Mouse (Mus musculus) midbrain, embryonic 13.5 days (tissue): ENCODE data around the gene Ngdn. TPM values are rescaled to one million over a fixed set of nuclear protein-coding genes. Genes with fewer than 3 reads are reported as not detected.

ENCODE experiments used
- ATAC-seq: fragments of 200-750 bp; cut with Nextera tagmentation; 2 replicates; pipeline ENCODE4 v1.8.0; 2017; ENCODE audit warnings: mild to moderate bottlenecking, moderate TSS enrichment, moderate library complexity
- H3K27ac ChIP-seq: fragments of 300-500 bp; sonication (generic); 2 replicates; pipeline ENCODE4 v1.5.1; 2015; ENCODE audit warnings: inconsistent platforms, mild to moderate bottlenecking, moderate library complexity
- H3K27me3 ChIP-seq: fragments of 300-500 bp; sonication (generic); 2 replicates; pipeline ENCODE4 v1.6.1; 2015; ENCODE audit warnings: mild to moderate bottlenecking, inconsistent platforms
- H3K36me3 ChIP-seq: fragments of 300-500 bp; sonication (generic); 2 replicates; pipeline ENCODE4 v1.6.1; 2015; ENCODE audit warnings: mild to moderate bottlenecking, inconsistent platforms
- H3K4me1 ChIP-seq: fragments of 300-500 bp; sonication (generic); replicated peaks from 2 replicates; pipeline ENCODE4 v1.6.1; 2015; ENCODE audit warnings: inconsistent platforms
- H3K4me2 ChIP-seq: fragments of 300-500 bp; sonication (generic); replicated peaks from 2 replicates; pipeline ENCODE4 v1.6.1; 2015; ENCODE audit warnings: moderate library complexity, mild to moderate bottlenecking, inconsistent platforms
- H3K4me3 ChIP-seq: fragments of 300-500 bp; sonication (generic); replicated peaks from 2 replicates; pipeline ENCODE4 v1.5.1; 2015; ENCODE audit warnings: mild to moderate bottlenecking, inconsistent platforms
- H3K9ac ChIP-seq: fragments of 300-500 bp; sonication (generic); replicated peaks from 2 replicates; pipeline ENCODE4 v1.6.1; 2015; ENCODE audit warnings: mild to moderate bottlenecking, inconsistent platforms
- H3K9me3 ChIP-seq: fragments of 300-500 bp; sonication (generic); 2 replicates; pipeline ENCODE4 v1.6.1; 2016; ENCODE audit warnings: mild to moderate bottlenecking, inconsistent platforms
- WGBS: fragments of 180-500 bp; shearing (Covaris S2); methylation state at CpG from one replicate; pipeline ENCODE4 v1.1.7; 2015; 5-methylcytosine and 5-hydroxymethylcytosine counted together
- polyA plus RNA-seq: library from polyadenylated mRNA; unstranded; fragments of >200 nt; fragmentation: Nextera tagmentation; extraction: Ambion mirVana; gene quantifications from 2 replicates; pipeline ENCODE4 v1.2.1, GENCODE M21; 2015

The Ngdn gene
- polyA plus RNA-seq, 1 experiment from 2014 or later, result 60.4 TPM

DNA sequence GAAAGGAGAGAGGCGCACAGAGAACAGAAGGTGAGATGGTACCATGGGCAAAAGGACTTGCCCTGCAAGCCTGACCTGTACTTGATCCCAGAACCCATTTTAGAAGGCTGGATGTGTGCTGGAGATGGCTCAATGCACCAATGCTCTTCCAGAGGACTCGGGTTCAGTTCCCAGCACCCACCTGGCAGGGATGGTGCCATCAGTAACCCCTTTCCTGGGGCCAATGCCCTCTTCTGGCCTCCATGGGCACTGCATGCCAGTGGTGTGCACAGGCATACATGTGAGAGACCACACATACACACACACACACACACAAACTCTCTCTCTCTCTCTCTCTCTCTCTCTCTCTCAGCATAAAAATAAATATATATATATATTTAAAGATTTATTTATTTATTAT is 13.8 kb upstream of the Ngdn start:
- no peaks in the 10 kb centered on the region for H3K9me3 ChIP-seq
- H3K27ac ChIP-seq, result no peak overlapping the region
- no peak overlapping the region for H3K4me3 ChIP-seq
- no peaks in the 10 kb centered on the region for H3K36me3 ChIP-seq
- H3K4me2 ChIP-seq, result no peak overlapping the region
- H3K27me3 ChIP-seq, result no peaks in the 10 kb centered on the region
- WGBS, result 98% methylated on average over 2 of the region's 2 CpGs
- H3K4me1 ChIP-seq, result peaks cover 26% of the 10 kb centered on the region
- ATAC-seq, result no peak
- no peak overlapping the region for H3K9ac ChIP-seq

DNA sequence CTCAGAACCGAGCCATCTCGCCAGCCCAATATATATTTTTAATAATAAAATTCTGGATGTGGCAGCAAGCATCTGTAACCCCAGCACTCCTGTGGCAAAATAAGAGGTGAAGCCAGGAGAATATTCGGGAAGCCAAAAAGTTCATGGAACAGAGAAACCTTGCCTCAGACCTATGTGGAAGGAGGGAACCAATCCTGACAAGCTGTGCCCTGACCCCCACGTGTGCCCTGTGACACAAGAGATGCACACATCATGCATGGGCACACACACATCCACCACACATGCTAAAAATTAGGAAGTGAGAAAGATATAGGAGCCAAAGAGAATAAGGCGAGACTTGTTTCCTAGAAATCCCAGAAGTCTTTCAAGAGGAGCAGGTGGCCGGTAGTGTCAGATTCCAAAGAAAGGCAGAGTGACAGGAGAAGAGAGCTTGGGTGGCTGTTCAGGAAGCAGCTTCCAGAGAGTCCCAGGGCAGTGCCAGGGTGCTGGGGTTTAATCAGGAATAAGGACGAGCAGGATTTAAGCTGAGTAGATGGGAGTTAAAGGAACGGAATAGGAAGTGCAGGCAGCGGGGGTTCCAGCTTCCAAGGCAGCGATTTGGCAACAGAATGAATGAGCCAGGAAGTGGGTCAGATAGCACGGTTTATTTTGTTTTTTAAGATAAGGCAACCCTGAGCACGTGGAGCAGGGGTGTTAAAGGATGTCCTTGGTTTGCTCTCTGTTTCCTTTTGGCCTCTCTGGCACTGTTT is 13.1 kb upstream of the Ngdn start:
- WGBS, result 60% methylated on average over 12 of the region's 12 CpGs
- no peaks in the 10 kb centered on the region for H3K27me3 ChIP-seq
- H3K9ac ChIP-seq, result no peak overlapping the region
- H3K36me3 ChIP-seq, result no peaks in the 10 kb centered on the region
- H3K4me3 ChIP-seq, result no peak overlapping the region
- no peak overlapping the region for H3K4me2 ChIP-seq
- peaks cover 19% of the 10 kb centered on the region for H3K4me1 ChIP-seq
- no peak for ATAC-seq
- H3K27ac ChIP-seq, result no peak overlapping the region
- no peaks in the 10 kb centered on the region for H3K9me3 ChIP-seq

DNA sequence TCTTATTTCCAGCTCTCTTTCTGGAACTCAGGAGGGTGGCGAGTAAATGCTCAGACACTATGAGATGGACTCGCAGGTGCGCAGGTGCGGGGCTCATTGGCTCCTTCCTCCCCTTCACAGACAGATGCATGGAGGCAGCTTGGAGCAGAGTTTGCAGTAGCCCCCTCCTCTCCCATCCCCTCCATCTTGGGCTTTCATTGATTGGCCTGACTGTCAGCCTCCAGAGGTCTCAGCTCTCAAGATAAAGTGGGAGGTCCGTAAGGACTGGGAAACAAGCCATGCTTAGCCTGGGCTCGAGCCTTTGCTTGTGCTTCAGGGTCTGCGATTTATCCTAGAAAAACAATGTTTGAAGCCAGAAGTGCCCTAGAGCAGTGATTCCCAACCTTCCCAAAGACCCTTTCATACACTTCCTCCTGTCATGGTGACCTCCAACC is 12.6 kb upstream of the Ngdn start:
- Histone ChIP-seq H3K27ac (no peak overlapping the region), H3K36me3 (no peaks in the 10 kb centered on the region), H3K4me1 (peaks cover 14% of the 10 kb centered on the region), H3K9me3 (no peaks in the 10 kb centered on the region), H3K27me3 (no peaks in the 10 kb centered on the region), H3K4me3 (no peak overlapping the region), H3K9ac (no peak overlapping the region), H3K4me2 (no peak overlapping the region)
- 74% methylated on average over 7 of the region's 7 CpGs for WGBS
- no peak for ATAC-seq

DNA sequence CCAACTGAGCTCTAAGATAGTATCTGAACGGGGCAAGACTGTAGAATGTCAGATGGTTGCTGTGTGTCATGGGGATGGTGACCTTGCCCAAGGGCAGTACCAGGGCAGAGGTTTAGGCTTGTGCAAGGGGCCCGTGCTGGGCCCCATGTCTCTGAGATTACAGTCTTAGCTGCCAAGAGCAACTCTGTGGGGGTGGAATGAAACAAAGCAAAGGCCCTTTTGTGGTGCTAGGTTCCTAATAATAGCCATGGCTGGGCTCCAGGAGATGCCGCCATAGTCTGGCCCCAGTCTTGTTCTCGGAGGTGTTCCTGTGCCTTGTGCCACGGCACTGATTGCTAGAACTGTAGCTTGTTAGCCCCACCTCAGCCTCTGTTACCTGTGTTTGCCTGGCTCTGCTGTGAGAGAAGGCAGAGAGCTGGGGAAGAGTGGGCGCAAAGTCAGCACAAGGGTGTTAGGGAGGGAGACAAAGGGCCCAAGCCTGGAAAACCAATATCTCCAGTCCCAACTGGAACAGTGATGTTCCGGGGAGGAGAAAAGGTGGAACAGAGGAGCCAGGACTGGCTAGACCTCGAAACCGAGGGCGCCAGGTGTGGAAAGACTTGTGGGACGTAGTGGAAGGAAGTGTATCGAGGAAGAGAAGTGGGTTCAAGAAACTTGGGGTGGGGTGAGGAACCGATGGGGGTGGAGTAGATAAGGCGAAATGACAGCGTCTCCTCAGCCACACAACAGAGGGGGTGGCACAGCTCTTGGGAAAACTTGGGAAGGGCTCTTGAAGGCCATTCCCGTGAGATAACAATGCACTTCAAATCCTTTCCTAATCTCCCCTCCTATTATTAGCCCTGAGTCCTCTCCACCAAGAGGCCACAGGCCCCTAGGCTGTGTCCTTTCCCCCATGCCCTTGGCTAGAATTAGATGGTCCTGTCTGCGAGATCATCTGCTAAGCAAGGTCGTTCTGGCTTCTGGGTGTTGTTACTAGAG is 11.1 kb upstream of the Ngdn start:
- no peak overlapping the region for H3K4me2 ChIP-seq
- ATAC-seq, result no peak

DNA sequence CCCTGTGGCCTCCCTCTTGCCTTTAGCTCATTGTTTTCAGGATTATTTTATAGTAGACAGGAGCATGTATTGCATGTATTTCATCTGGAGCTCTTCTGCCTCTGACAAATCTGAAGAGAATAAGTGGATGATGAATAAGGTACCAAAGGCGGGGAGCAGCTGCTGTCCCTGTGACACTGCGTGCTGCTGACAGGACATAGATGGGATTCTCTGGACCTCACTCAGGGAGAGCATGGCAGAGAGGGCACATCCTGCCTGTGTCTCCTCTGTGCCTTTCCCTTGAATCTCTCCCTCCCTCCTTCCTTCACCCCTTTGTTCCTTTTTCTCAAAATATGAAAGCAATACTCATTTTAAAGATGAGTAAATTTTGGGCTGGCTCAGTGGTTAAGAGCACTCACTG is 9.7 kb upstream of the Ngdn start:
- Histone ChIP-seq H3K36me3 (no peaks in the 10 kb centered on the region), H3K9ac (no peak overlapping the region), H3K27me3 (no peaks in the 10 kb centered on the region), H3K9me3 (no peaks in the 10 kb centered on the region), H3K4me1 (peaks cover 14% of the 10 kb centered on the region), H3K4me2 (no peak overlapping the region), H3K27ac (no peak overlapping the region), H3K4me3 (no peak overlapping the region)
- ATAC-seq, result no peak
- WGBS, result 87% methylated on average over 2 of the region's 2 CpGs

More for the DNA sequence above, 11.1 kb upstream of the Ngdn start:
- H3K9ac ChIP-seq, result no peak overlapping the region
- no peaks in the 10 kb centered on the region for H3K36me3 ChIP-seq
- 64% methylated on average over 18 of the region's 18 CpGs for WGBS
- no peaks in the 10 kb centered on the region for H3K27me3 ChIP-seq
- no peak overlapping the region for H3K27ac ChIP-seq
- H3K4me3 ChIP-seq, result no peak overlapping the region
- H3K9me3 ChIP-seq, result no peaks in the 10 kb centered on the region
- H3K4me1 ChIP-seq, result peaks cover 14% of the 10 kb centered on the region

DNA sequence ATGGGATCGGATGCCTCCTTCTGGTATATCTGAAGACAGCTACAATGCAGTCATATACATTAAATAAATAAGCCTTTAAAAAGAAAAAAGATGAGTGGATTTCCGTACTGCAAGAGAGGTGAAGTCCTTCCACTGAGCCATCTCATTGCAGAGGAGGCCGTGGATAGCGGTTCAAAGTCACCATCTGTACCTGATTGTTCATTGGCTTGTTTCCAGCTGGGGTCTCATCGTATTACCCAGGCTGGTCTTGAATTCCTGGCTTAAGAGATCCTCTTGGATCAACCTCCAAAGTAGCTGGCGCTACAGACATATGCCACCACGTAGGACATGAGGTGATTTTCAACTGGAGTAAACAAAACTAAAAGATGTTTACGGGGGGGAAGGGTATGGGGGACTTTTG is 9.3 kb upstream of the Ngdn start:
- 86% methylated on average over 8 of the region's 8 CpGs for WGBS
- no peak for ATAC-seq
- no peaks in the 10 kb centered on the region for H3K27me3 ChIP-seq
- no peak overlapping the region for H3K4me3 ChIP-seq
- H3K9me3 ChIP-seq, result peaks cover under 1% of the 10 kb centered on the region; the same call in 1 of the 2 replicates
- H3K36me3 ChIP-seq, result no peaks in the 10 kb centered on the region
- no peak overlapping the region for H3K27ac ChIP-seq
- H3K9ac ChIP-seq, result no peak overlapping the region
- no peak overlapping the region for H3K4me2 ChIP-seq
- peaks cover 14% of the 10 kb centered on the region for H3K4me1 ChIP-seq

DNA sequence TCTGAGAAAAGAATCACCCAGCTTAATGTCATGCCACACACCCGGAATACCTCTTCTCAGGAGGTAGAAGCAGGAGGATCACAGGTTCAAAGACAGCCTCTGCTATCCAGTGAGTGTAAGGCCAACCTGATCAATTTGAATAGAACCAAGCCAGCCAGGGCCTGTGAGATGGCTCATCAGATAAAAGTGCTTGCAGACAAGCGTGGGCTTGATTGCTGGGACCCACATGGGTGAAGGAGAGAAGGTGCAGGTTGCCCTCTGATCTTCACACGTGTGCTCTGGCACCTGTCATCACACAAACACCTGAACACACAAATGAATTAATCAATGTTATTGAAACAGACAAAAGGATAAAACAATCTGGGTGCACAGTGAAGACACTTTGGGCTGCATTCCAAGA is 8.7 kb upstream of the Ngdn start:
- Histone ChIP-seq H3K36me3 (no peaks in the 10 kb centered on the region), H3K9me3 (peaks cover 2% of the 10 kb centered on the region; the same call in 1 of the 2 replicates), H3K27ac (no peak overlapping the region), H3K27me3 (no peaks in the 10 kb centered on the region), H3K4me3 (no peak overlapping the region), H3K4me1 (peaks cover 14% of the 10 kb centered on the region), H3K4me2 (no peak overlapping the region), H3K9ac (no peak overlapping the region)
- ATAC-seq, result no peak
- 78% methylated on average over 3 of the region's 3 CpGs for WGBS

DNA sequence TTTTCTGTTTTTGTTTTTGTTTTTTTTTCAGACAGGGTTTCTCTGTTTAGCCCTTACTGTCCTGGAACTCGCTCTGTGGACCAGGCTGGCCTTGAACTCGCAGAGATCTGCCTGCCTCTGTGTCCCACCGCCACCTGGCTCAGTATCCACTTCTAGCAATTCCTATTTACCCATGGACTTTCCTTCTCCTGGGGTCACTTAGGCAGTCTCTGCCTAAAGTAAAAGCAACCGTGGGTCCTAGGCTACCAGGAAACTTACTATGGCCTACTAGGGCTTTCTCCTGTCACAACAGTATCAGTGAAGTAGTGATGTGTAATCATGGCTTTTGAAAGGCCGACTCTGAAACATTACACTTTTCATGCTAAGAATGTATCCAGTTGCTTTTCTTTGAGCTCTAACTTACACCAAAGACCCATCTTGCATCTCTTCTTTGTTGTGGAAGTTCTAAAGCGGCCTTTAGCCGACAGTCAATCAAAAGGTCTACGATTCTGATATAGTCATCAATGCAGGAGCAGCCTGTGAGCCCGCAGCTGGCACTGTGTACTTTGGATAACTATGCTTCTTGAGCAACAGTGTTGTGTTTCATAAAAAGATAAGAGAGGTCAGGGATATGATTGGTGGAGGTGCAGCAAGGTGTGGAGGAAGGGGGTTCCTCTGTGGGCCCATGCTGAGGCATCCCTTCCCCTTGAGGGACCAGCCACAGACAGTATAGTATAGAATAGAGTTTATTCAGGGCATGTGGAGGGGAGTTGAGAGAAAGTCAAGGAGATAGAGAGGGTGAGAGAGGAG is 7.9 kb upstream of the Ngdn start:
- Histone ChIP-seq H3K9ac (no peak overlapping the region), H3K4me1 (peaks cover 14% of the 10 kb centered on the region), H3K27ac (no peak overlapping the region), H3K4me3 (no peak overlapping the region), H3K9me3 (peaks cover 2% of the 10 kb centered on the region; the same call in 1 of the 2 replicates), H3K27me3 (no peaks in the 10 kb centered on the region), H3K4me2 (no peak overlapping the region), H3K36me3 (no peaks in the 10 kb centered on the region)
- WGBS, result 87% methylated on average over 9 of the region's 9 CpGs
- ATAC-seq, result no peak

DNA sequence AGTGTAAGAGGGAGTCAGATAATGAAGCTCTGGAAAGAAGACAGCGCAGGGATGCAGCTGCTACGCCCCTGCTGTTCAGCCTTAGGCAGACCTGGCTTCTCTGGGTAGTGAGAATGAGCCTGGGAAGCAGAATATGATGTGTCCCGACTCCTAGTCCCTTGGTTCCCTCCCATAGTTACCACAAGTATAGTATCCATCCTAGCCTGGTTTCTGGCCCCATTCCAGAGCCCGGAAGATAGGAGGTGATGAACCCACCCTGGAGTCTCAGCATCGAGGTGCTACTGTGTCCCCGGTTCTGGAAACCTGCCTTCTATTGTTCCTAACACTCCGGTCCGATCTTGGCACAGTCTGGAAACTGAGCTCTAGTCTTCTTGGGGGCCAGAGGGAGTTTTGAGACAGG is 6.8 kb upstream of the Ngdn start:
- no peak for ATAC-seq
- no peak overlapping the region for H3K9ac ChIP-seq
- H3K9me3 ChIP-seq, result peaks cover 2% of the 10 kb centered on the region; the same call in 1 of the 2 replicates
- H3K27ac ChIP-seq, result no peak overlapping the region
- H3K4me3 ChIP-seq, result no peak overlapping the region
- no peaks in the 10 kb centered on the region for H3K27me3 ChIP-seq
- H3K4me1 ChIP-seq, result peaks cover 14% of the 10 kb centered on the region
- no peak overlapping the region for H3K4me2 ChIP-seq
- no peaks in the 10 kb centered on the region for H3K36me3 ChIP-seq
- 80% methylated on average over 8 of the region's 8 CpGs for WGBS

DNA sequence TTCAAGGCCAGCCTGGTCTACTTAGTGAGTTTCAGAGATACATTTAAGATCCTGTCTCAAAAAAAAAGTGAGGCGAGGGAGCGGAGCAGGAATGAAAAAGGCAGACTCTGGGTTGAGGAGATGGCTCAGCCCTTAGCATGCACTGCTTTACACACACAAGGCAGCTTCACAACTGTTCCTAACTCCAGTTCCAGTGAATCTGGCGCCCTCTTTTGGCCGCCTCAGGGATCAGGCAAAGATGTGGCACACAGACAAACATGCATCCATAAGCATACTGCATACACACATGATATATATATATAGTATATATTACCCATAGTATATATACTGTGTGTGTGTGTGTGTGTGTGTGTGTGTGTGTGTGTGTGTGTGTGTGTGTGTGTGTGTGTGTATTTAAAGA is 4.1 kb upstream of the Ngdn start:
- no peak overlapping the region for H3K4me3 ChIP-seq
- H3K4me1 ChIP-seq, result peaks cover 3% of the 10 kb centered on the region
- no peaks in the 10 kb centered on the region for H3K36me3 ChIP-seq
- peaks cover 2% of the 10 kb centered on the region; the same call in 1 of the 2 replicates for H3K9me3 ChIP-seq
- H3K4me2 ChIP-seq, result no peak overlapping the region
- ATAC-seq, result no peak
- no peak overlapping the region for H3K27ac ChIP-seq
- H3K9ac ChIP-seq, result no peak overlapping the region
- no peaks in the 10 kb centered on the region for H3K27me3 ChIP-seq
- 54% methylated on average over 4 of the region's 4 CpGs for WGBS

DNA sequence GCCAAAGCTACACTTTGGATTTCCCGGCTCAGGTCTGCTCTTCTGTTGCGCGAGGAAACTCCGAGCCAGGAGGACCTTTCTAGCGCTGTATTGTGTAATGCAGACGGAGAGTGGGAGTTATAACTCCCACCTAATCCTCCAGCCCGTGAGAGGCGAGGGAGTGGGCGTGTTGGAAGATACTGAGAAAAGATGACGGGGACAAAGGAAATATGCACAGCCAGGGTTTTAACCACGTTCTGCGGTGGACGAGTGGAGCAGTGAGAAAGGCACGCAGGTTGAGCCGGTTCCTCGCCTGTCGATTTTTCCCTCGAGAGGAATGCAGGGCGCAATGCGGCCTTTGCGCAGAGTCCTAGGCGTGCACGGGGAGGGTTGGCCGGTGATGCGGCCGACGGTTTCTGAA is 663 bp upstream of the Ngdn start:
- H3K4me3 ChIP-seq, result peak overlapping the region; percentile 46
- H3K4me1 ChIP-seq, result peaks cover 9% of the 10 kb centered on the region
- H3K9ac ChIP-seq, result peak overlapping the region; percentile 74
- no peak; the same call in 1 of the 2 replicates for ATAC-seq
- H3K4me2 ChIP-seq, result peak overlapping the region; percentile 58
- peak overlapping the region; percentile 94 for H3K27ac ChIP-seq
- H3K36me3 ChIP-seq, result peaks cover 3% of the 10 kb centered on the region; the same call in 1 of the 2 replicates
- H3K27me3 ChIP-seq, result no peaks in the 10 kb centered on the region
- peaks cover 2% of the 10 kb centered on the region; the same call in 1 of the 2 replicates for H3K9me3 ChIP-seq
- under 1% methylated on average over 27 of the region's 27 CpGs for WGBS
